Mouse (Mus musculus) cerebellum, adult 18-20 months (tissue): ENCODE measurements around the gene Ifrd2.

Experiments used
- DNase-seq, 2 experiments: peaks; one replicate each; pipeline ENCODE4 v3.0.0; 2021

Ifrd2 gene

GRCm38 (mm10) chr9:107600745-107601144, 13.3 kb downstream of the Ifrd2 start:
- peak in 1 of 2 experiments; percentile 40 for DNase-seq

- DNase-seq: no peak
Measured at GRCm38 (mm10) chr9:107601275-107601674, 13.8 kb downstream of the Ifrd2 start.

GRCm38 (mm10) chr9:107602068-107602648, 14.7 kb downstream of the Ifrd2 start:
- DNase-seq: peak; percentile 91 to 94

- no peak for DNase-seq
Measured at GRCm38 (mm10) chr9:107603251-107603650, 15.8 kb downstream of the Ifrd2 start.

GRCm38 (mm10) chr9:107605041-107605661, 17.7 kb downstream of the Ifrd2 start:
- no peak for DNase-seq

- no peak for DNase-seq
Measured at GRCm38 (mm10) chr9:107606591-107606990, 19.1 kb downstream of the Ifrd2 start.

GRCm38 (mm10) chr9:107607036-107607435, 19.6 kb downstream of the Ifrd2 start:
- no peak for DNase-seq

GRCm38 (mm10) chr9:107607653-107608245, 20.3 kb downstream of the Ifrd2 start:
- DNase-seq: no peak

GRCm38 (mm10) chr9:107608741-107609432, 21.4 kb downstream of the Ifrd2 start, which contains the start of gene Sema3b:
Gene Sema3b (minus strand): TSS chr9:107609229.
- DNase-seq: no peak

- no peak for DNase-seq
Measured at GRCm38 (mm10) chr9:107609433-107609830, 22.0 kb downstream of the Ifrd2 start.

- no peak for DNase-seq
Measured at GRCm38 (mm10) chr9:107611456-107612190, 24.2 kb downstream of the Ifrd2 start.

GRCm38 (mm10) chr9:107612191-107612944, 24.9 kb downstream of the Ifrd2 start:
- DNase-seq: peak; percentile 99 to 100

- no peak for DNase-seq
Measured at GRCm38 (mm10) chr9:107612945-107613569, 25.6 kb downstream of the Ifrd2 start.

GRCm38 (mm10) chr9:107615035-107615434, 27.6 kb downstream of the Ifrd2 start:
- no peak for DNase-seq

GRCm38 (mm10) chr9:107617461-107617860, 30.0 kb downstream of the Ifrd2 start:
- DNase-seq: no peak

- no peak for DNase-seq
Measured at GRCm38 (mm10) chr9:107618098-107618497, 30.7 kb downstream of the Ifrd2 start.

- DNase-seq: peak; percentile 37 to 47
Measured at GRCm38 (mm10) chr9:107618778-107619545, 31.5 kb downstream of the Ifrd2 start.

- peak in 1 of 2 experiments; percentile 37 for DNase-seq
Measured at GRCm38 (mm10) chr9:107619546-107619879, 32.1 kb downstream of the Ifrd2 start.

GRCm38 (mm10) chr9:107620954-107621353, 33.5 kb downstream of the Ifrd2 start:
- DNase-seq: no peak

- DNase-seq: no peak
Measured at GRCm38 (mm10) chr9:107624539-107624938, 37.1 kb downstream of the Ifrd2 start.

- DNase-seq: no peak
Measured at GRCm38 (mm10) chr9:107624951-107625350, 37.5 kb downstream of the Ifrd2 start.
